Mouse (Mus musculus): ENCODE data around the gene Gtf2h4.

Gtf2h4 gene

DNA sequence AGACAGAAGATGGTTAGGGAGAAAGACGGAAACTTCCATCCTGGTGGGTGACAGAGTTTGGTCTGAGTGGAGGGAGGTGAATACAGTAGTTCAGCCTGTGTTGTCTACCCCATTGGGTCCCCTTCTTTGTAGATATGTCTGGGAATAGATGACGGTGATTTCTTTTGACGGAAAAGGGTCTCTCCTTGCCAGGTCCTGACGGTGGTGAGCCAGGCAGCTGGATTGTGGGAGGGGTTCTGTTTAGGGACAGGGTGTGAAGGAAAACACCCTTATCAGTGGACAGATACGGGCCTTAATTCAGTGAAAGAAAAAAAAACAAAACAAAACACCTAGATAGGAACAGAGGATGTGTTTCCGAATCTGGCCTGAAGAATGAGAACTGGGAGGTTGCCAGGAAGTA is 34.2 kb downstream of the Gtf2h4 start:
- in situ Hi-C loops (cut with MboI, MseI): loop anchor here (5.0 kb wide), 1 partner anchor 98 kb away; no protein-coding TSS in a partner anchor

DNA sequence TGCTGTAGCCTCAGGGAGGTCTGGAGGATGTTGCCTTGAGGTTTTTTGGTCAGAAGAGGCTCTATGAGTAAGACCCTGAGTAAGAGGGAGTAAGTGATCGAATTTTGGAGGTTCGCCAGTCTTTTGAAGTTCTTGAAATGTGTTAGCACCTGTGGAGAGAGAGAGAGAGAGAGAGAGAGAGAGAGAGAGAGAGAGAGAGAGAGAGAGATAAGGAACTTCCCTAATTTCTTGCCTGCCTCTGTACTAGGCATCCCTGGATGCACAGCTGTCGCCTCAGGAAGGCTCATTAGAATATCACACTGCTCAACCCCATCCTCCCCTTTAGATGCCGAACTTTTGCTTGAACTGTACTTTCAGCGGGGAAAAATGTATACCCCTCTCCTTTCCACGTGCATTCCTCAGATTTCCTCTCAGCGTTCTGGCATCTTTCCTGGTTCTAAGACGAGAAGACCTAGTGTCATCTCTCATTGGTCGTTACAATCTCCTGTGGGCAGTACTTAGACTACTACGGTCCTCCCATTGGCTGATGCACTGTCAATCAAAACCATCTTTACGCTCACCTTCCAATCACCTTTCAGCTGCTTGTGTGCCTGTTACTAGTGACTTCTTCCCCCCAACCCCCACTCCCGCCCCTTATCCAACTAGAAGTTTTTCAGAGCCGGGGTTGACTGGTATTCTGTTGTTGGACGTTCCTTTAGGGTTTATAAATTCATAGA is 34.9 kb downstream of the Gtf2h4 start:
- in situ Hi-C loops (cut with MboI, MseI): loop anchor here (5.0 kb wide), 1 partner anchor 99 kb away; no protein-coding TSS in a partner anchor

DNA sequence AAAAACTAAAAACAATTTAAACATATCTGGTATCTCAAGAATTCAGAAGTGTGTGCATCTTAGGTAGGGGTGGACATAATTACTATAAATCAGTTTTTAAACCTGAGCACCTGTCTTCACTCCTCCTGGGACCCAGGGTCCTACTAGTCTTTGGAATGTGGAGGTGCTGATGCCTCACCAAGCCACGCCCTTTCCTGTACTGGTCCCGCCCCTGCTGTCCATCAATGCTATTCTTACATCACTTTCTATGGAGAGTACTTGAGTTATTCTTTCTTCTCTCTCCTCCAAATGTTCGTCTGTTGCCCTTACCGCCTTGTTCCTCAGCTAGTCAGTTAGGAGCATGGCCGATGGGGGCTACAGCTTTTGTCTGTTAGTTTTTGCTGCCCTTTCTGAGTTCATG is 37.2 kb downstream of the Gtf2h4 start:
- in situ Hi-C loops (cut with MboI, MseI): loop anchor here (5.0 kb wide), 1 partner anchor 101 kb away; no protein-coding TSS in a partner anchor

DNA sequence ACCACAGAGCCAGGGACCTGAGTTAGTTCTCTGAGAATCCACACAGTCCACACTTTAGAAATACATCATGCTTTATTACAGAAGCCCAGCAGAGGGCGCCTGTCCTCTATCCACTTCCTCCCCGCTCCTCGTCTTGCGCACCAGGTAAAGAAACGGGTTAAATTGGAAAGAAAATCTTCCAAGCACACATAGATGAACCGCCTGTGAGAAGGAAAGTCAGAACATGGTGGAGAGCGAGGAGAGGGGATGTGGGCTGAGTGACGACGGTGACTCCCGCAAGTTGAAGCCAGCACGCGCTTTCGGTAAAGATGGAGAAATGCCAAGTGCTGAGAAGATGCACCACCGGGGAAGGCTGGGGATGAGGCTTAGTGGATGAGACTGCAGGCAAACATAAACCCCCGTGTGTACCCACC is 37.8 kb downstream of the Gtf2h4 start:
- in situ Hi-C loops (cut with MboI, MseI): loop anchor here (5.0 kb wide), 1 partner anchor 102 kb away; no protein-coding TSS in a partner anchor

DNA sequence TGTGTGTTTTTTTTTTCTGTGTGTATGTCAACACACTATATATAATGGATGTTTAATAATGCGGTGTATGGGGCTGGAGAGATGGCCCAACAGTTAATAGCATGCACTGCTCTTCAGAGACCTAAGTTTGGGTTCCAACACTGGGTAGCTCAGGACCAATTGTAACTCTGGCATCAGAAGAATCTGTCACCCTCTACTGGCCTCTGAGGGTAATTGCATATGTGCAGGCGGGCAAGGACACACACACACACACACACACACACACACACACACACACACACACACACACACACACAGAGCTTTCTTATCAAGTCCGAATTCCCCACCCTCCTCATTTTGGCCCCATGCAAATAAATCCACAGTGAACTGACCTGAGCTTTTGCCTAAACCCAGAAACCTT is 38.3 kb downstream of the Gtf2h4 start:
- in situ Hi-C loops (cut with MboI, MseI): loop anchor here (5.0 kb wide), 1 partner anchor 102 kb away; no protein-coding TSS in a partner anchor

DNA sequence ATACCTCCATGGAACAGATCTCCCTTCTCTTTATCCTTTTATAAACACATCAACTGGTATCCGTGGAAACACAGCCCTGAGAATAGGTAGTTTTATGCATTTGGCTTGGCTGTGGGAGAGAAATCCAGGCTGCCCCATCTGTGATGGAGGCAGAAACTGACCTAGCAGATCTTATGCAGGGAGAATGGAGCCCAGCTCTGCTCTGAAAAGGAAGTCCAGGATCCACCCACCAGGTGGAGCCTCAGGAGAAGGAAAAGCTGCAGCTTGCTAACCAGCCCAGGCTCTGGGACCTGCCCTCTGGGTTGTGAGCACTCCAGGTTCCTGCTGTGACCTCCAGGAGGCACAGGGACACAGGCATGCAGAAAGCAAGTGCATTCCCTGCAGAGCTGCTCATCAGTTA is 39.5 kb downstream of the Gtf2h4 start:
- in situ Hi-C loops (cut with MboI, MseI): loop anchor here (5.0 kb wide), 1 partner anchor 47 kb away; no protein-coding TSS in a partner anchor

DNA sequence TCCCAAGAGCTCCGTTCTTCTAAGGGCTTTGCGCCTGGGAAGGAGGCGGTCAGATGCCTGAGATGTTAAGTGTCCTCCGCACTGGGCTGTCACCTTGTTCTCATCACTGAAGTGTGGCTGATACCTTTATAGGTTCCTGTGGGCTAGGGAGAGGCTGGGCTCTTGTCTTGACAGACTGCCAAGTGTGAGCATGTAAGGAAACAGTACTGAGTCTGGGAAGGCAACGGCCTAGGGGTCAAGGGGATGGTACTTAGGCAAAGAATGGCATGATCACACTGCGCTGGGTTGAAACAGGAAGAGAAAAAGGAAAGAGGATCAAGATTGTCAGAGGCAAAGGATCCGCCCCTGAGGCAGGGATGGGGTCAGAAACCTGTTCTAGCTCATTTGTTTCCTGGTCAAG is 47.0 kb downstream of the Gtf2h4 start, which contains the start of gene Gm9573:
TSS of gene Gm9573 (minus strand) at position 101 of the 400 bp plus-strand sequence.
- in situ Hi-C loops (cut with MboI, MseI): no loop called here
